Mouse (Mus musculus): ENCODE results near the gene Zbtb7b. TPM values are rescaled to one million over a fixed set of nuclear protein-coding genes. Genes with fewer than 3 reads are reported as not detected.
A peak's percentile ranks its signal among the peaks of the same experiment; 100 is the strongest.

The Zbtb7b gene
- polyA plus RNA-seq, 1 experiment = 47.0 TPM

DNA sequence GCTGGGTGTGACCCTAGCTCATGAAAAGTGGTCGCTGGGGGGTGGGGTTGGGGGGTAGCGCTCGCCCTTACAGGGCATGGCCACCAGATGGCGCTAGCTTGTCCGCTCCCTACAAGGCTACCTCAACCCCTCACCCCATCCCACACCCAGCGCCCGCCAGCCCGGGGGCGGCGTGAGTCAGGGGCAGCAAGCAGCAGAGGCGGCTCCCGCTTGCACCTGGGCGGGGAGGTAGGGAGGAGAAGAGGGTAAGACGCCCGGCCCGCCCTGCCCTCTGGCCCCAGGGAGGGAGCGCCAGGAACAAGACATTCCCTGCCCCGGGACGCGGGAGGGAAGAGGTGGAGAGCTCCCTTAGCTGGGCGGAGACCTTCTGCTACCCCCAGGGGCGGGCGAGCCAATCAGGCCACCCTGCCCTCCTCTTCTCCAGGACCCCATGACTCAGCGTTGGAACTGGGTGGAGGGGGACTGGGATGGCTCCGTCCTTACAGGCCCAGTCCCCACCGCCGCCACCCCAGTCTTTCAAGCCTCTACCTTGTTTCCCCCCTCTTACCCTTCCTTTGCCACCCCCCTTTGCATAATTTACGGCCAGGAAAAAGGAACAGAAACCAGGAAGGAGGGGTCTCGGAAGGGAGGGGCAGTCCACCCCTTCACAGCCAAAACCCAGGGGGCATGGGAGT lies 16.0 kb downstream of the Zbtb7b start:
- Histone ChIP-seq H3K36me3 (ENCODE audit: control insufficient read depth, insufficient read depth) (peaks cover 10% of the 10 kb centered on the region), H3ac (ENCODE audit: control insufficient read depth, insufficient read length) (no peak overlapping the region), H3K79me2 (ENCODE audit: control insufficient read depth, insufficient read depth) (peaks cover 12% of the 10 kb centered on the region), H3K4me2 (ENCODE audit: low read depth) (peak overlapping the region; percentile 73), H3K4me3 (peak overlapping the region; percentile 7), H3K27me3 (ENCODE audit: control insufficient read depth, insufficient read depth, insufficient read length) (no peaks in the 10 kb centered on the region)
- TF ChIP-seq MAX (IDR thresholded peaks at IDR 0.05; ENCODE audit: low read depth) (no peak), POLR2A (IDR thresholded peaks at IDR 0.05; ENCODE audit: insufficient read length, low read depth) (no peak), POLR2AphosphoS2 (IDR thresholded peaks at IDR 0.05; ENCODE audit: insufficient read length, low read depth) (peak; percentile 20), MYOG (IDR thresholded peaks at IDR 0.05; ENCODE audit: control insufficient read depth in 1 of 3, insufficient read depth in 1 of 3, insufficient read length in 2 of 3, low read depth in 2 of 3) (no peak), REST (IDR thresholded peaks at IDR 0.05; ENCODE audit: insufficient read depth, insufficient read length) (no peak), USF1 (IDR thresholded peaks at IDR 0.05; ENCODE audit: low read depth) (no peak), MYOD1 (IDR thresholded peaks at IDR 0.05; ENCODE audit: control insufficient read depth in 1 of 3, insufficient read length in 2 of 3, low read depth in 2 of 3) (peak in 1 of 3 experiments; percentile 42), TCF3 (IDR thresholded peaks at IDR 0.05; ENCODE audit: insufficient read length, low read depth) (no peak)

DNA sequence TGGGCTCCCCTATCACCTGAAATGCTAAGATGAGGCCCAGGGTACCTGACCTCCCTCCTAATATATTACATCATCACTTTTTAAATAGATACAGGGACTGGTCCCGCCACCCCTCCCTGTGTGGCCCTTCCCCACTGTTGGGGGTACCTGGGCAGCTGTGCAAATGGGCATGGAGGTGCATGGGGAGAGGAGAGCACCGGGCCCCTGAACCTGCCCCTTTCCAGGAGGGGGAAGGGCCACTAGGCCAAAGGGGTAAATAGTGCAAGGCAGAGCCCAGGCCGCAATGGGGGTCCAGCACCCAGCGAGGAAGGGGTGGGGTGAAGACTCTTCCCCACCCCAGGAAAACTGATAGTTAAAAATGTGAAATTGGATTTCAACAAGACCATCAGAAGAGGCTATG lies 16.7 kb downstream of the Zbtb7b start:
- TF ChIP-seq TCF3 (IDR thresholded peaks at IDR 0.05; ENCODE audit: insufficient read length, low read depth) (no peak), E2F4 (IDR thresholded peaks at IDR 0.05; ENCODE audit: insufficient read depth) (no peak), CEBPB (IDR thresholded peaks at IDR 0.05; ENCODE audit: insufficient read depth, poor library complexity, severe bottlenecking) (no peak), REST (IDR thresholded peaks at IDR 0.05; ENCODE audit: insufficient read depth, insufficient read length) (no peak), USF1 (IDR thresholded peaks at IDR 0.05; ENCODE audit: low read depth) (no peak), SRF (IDR thresholded peaks at IDR 0.05; ENCODE audit: control insufficient read depth, insufficient read length, low read depth) (no peak), POLR2AphosphoS2 (IDR thresholded peaks at IDR 0.05; ENCODE audit: insufficient read length, low read depth) (no peak), MYOD1 (IDR thresholded peaks at IDR 0.05; ENCODE audit: control insufficient read depth in 1 of 3, insufficient read length in 2 of 3, low read depth in 2 of 3) (no peak), MYOG (IDR thresholded peaks at IDR 0.05; ENCODE audit: control insufficient read depth in 1 of 3, insufficient read depth in 1 of 3, insufficient read length in 2 of 3, low read depth in 2 of 3) (no peak)

DNA sequence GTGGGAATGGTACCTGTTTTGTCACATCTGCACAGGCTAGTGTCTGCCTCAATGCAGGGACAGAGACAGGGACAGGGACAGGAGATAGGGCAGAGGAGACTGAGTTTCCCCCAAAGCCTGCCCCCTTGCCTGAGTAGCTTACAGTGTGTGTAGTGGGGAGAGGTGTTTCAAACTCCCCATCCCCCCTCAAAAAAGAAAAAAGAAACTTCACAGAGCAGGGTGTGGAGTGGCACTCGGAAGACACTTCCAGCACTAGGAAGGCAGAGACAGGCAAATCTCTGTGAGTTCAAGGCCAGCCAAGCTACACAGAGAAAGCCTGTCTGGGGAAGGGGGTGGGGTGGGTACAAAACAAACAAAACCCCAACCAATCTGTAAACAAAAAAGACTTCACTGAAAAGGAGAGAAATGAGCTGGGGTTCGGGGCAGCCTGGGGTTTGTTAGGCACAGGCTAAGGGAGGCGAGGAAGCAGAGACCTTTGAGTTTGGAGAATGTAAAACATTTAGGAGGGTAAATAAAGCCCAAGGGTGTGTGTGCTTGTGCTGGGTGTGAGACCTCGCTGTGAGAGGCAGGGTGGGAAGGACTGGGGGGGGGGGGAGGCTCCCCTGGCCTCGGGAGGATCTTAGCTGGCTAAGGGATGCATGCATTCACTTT lies 20.9 kb downstream of the Zbtb7b start:
- Histone ChIP-seq H3K79me2 (ENCODE audit: control insufficient read depth, insufficient read depth) (no peaks in the 10 kb centered on the region), H3ac (ENCODE audit: control insufficient read depth, insufficient read length) (no peak overlapping the region), H3K27me3 (ENCODE audit: control insufficient read depth, insufficient read depth, insufficient read length) (peaks cover 2% of the 10 kb centered on the region), H3K36me3 (ENCODE audit: control insufficient read depth, insufficient read depth) (no peaks in the 10 kb centered on the region), H3K4me2 (ENCODE audit: low read depth) (no peak overlapping the region), H3K4me3 (no peak overlapping the region)
- TF ChIP-seq MYOG (IDR thresholded peaks at IDR 0.05; ENCODE audit: control insufficient read depth in 1 of 3, insufficient read depth in 1 of 3, insufficient read length in 2 of 3, low read depth in 2 of 3) (no peak), MYOD1 (IDR thresholded peaks at IDR 0.05; ENCODE audit: control insufficient read depth in 1 of 3, insufficient read length in 2 of 3, low read depth in 2 of 3) (no peak), POLR2AphosphoS2 (IDR thresholded peaks at IDR 0.05; ENCODE audit: insufficient read length, low read depth) (peak; percentile 57), SRF (IDR thresholded peaks at IDR 0.05; ENCODE audit: control insufficient read depth, insufficient read length, low read depth) (no peak), CEBPB (IDR thresholded peaks at IDR 0.05; ENCODE audit: insufficient read depth, poor library complexity, severe bottlenecking) (no peak), USF1 (IDR thresholded peaks at IDR 0.05; ENCODE audit: low read depth) (no peak), POLR2A (IDR thresholded peaks at IDR 0.05; ENCODE audit: insufficient read length, low read depth) (no peak)

More for the DNA sequence above, 16.7 kb downstream of the Zbtb7b start:
- Histone ChIP-seq H3K4me3 (peak overlapping the region; percentile 7), H3K27me3 (ENCODE audit: control insufficient read depth, insufficient read depth, insufficient read length) (no peaks in the 10 kb centered on the region), H3K36me3 (ENCODE audit: control insufficient read depth, insufficient read depth) (peaks cover 10% of the 10 kb centered on the region), H3ac (ENCODE audit: control insufficient read depth, insufficient read length) (no peak overlapping the region), H3K4me2 (ENCODE audit: low read depth) (no peak overlapping the region), H3K79me2 (ENCODE audit: control insufficient read depth, insufficient read depth) (peaks cover 8% of the 10 kb centered on the region)

DNA sequence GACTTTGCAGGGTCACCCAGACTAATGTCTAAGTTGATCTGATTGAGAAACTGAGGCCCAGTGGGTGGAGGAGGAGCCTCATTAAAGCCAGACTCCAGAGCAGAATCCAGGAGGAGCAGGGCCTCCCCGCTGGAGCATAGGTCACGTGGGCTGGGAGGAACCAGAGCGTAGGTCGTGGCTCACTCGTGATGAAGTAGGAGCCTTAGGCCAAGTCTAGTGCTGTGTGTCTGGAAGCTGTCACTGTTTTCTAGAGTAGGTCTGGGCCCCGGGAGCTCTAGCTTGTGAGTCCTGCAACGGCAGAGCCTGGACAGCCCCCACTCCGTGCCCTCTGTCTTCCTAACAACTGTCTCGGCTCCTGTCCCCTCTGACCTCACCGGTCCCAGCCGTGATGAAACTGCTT lies 27.2 kb downstream of the Zbtb7b start:
- no peak overlapping the region for H3K4me3 ChIP-seq
- H3K36me3 ChIP-seq (ENCODE audit: control insufficient read depth, insufficient read depth) = no peaks in the 10 kb centered on the region
- H3ac ChIP-seq (ENCODE audit: control insufficient read depth, insufficient read length) = no peak overlapping the region
- H3K4me2 ChIP-seq (ENCODE audit: low read depth) = no peak overlapping the region
- no peak for TF ChIP-seq POLR2AphosphoS2 (IDR thresholded peaks at IDR 0.05; ENCODE audit: insufficient read length, low read depth)
- no peak for TF ChIP-seq MYOD1 (IDR thresholded peaks at IDR 0.05; ENCODE audit: control insufficient read depth in 1 of 3, insufficient read length in 2 of 3, low read depth in 2 of 3)
- TF ChIP-seq REST (IDR thresholded peaks at IDR 0.05; ENCODE audit: insufficient read depth, insufficient read length) = no peak
- TF ChIP-seq SRF (IDR thresholded peaks at IDR 0.05; ENCODE audit: control insufficient read depth, insufficient read length, low read depth) = no peak
- TF ChIP-seq USF1 (IDR thresholded peaks at IDR 0.05; ENCODE audit: low read depth) = no peak
- no peak for TF ChIP-seq MAX (IDR thresholded peaks at IDR 0.05; ENCODE audit: low read depth)
- no peak for TF ChIP-seq E2F4 (IDR thresholded peaks at IDR 0.05; ENCODE audit: insufficient read depth)
- TF ChIP-seq TCF12 (IDR thresholded peaks at IDR 0.05; ENCODE audit: insufficient read depth, poor library complexity, severe bottlenecking) = no peak
- TF ChIP-seq TCF3 (IDR thresholded peaks at IDR 0.05; ENCODE audit: insufficient read length, low read depth) = no peak
- no peak for TF ChIP-seq MYOG (IDR thresholded peaks at IDR 0.05; ENCODE audit: control insufficient read depth in 1 of 3, insufficient read depth in 1 of 3, insufficient read length in 2 of 3, low read depth in 2 of 3)
- TF ChIP-seq CEBPB (IDR thresholded peaks at IDR 0.05; ENCODE audit: insufficient read depth, poor library complexity, severe bottlenecking) = no peak
- no peak for TF ChIP-seq POLR2A (IDR thresholded peaks at IDR 0.05; ENCODE audit: insufficient read length, low read depth)
- H3K27me3 ChIP-seq (ENCODE audit: control insufficient read depth, insufficient read depth, insufficient read length) = peaks cover 42% of the 10 kb centered on the region
- no peaks in the 10 kb centered on the region for H3K79me2 ChIP-seq (ENCODE audit: control insufficient read depth, insufficient read depth)

Measured in myocyte (in vitro differentiated cells).